Mouse (Mus musculus): ENCODE data around the gene Emc1.

- TF ChIP-seq CTCF (IDR thresholded peaks at IDR 0.05; ENCODE audit: borderline replicate concordance, insufficient read depth, low read length) = no peak
- TF ChIP-seq POLR2A (IDR thresholded peaks at IDR 0.05; ENCODE audit: low read depth, low read length) = no peak
These were observed 69.2 kb downstream of the Emc1 start for GRCm38 (mm10) chr4:139421621-139422020.
